Mouse (Mus musculus): ENCODE results near the gene Cfap73. TPM values are rescaled to one million over a fixed set of nuclear protein-coding genes. Genes with fewer than 3 reads are reported as not detected.

Cfap73 gene
- polyA plus RNA-seq, 1 experiment, result 0.30 TPM

DNA sequence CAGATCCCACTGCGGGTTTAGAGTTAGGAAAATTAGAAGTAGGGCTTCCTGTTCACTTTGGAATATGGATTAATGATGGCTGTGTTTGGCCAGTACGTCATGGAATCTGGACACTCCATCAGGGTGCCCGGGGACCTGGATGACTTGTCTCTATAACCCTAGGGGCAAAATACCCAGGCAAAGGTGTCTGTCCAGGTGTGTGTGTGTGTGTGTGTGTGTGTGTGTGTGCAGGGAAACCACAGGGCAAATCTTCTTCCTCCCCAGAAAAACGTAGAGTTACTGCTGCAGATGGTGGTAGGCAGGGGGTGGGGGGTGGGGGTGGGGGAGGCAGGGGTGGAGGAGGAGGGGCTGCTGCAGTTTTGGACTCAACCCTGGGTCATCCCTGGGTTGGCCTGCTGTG, 13.3 kb upstream of the Cfap73 start:
- TF ChIP-seq POLR2A (IDR thresholded peaks at IDR 0.05; ENCODE audit: borderline replicate concordance, extremely low read depth, insufficient read depth, insufficient read length, poor library complexity, severe bottlenecking), result no peak
- no peak for TF ChIP-seq CTCF (IDR thresholded peaks at IDR 0.05; ENCODE audit: borderline replicate concordance, extremely low read depth, insufficient read depth, insufficient read length)
- no peak for DNase-seq (ENCODE audit: low read depth)

DNA sequence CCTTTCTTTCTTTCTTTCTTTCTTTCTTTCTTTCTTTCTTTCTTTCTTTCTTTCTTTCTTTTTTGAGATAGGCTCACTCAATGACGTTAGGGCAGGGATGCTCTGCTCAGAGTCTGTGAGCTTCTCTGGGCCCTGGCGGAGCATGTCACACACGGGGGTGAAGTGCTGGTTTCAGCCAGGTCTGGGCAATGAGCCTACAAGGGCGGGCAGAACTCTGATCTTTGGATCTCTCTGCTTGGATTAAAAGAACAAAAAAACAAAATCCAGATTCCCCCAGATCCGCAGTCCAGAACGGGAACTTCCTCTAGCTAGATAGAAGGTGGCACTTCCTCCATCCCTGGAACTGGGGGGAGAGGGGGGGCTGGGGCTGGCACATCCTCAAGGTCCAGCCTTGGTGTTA, 11.8 kb upstream of the Cfap73 start:
- TF ChIP-seq CTCF (IDR thresholded peaks at IDR 0.05; ENCODE audit: borderline replicate concordance, extremely low read depth, insufficient read depth, insufficient read length), result no peak
- DNase-seq (ENCODE audit: low read depth), result peak; percentile 39

GRCm38 (mm10) chr5:120644227-120644626, 10.2 kb upstream of the Cfap73 start:
- no peak for TF ChIP-seq POLR2A (IDR thresholded peaks at IDR 0.05; ENCODE audit: borderline replicate concordance, extremely low read depth, insufficient read depth, insufficient read length, poor library complexity, severe bottlenecking)
- TF ChIP-seq CTCF (IDR thresholded peaks at IDR 0.05; ENCODE audit: borderline replicate concordance, extremely low read depth, insufficient read depth, insufficient read length), result no peak

DNA sequence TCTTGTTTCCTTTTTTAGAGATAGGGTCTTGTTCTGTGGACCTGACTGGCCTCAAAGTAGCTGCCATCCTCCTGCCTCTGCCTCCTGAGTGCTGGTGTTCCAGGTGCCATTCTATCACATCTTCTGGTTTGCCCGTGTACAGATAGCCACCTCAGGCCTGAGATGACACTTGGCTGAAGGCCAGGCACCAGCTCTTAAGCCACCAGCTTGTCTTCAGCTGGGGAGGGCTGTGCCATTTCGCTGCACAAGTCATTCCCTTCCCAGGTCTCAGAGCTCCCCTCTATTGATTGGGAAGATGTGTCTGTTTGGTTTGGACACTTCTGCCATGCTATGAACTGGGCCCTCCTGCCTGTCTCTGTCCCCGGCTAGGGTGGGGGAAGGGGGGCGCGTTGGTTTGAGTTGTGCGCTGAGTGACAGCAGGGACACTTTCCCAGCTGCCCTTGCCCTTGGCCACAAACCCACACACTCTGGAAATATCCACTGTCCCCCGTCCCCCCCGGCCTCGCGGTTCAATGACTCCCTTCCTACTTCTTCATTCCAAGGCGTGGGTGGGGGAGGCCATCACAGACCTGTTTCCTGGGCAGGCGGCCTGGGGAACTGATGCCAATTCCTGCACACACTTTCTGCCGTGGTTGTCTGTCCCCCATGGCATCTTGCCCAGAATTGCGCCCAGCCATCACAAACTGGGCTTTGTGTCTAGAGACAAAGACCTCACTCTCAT, 9.5 kb upstream of the Cfap73 start:
- TF ChIP-seq POLR2A (IDR thresholded peaks at IDR 0.05; ENCODE audit: borderline replicate concordance, extremely low read depth, insufficient read depth, insufficient read length, poor library complexity, severe bottlenecking) (no peak), CTCF (IDR thresholded peaks at IDR 0.05; ENCODE audit: borderline replicate concordance, extremely low read depth, insufficient read depth, insufficient read length) (no peak)
- peak; percentile 53 for DNase-seq (ENCODE audit: low read depth)

More at GRCm38 (mm10) chr5:120644227-120644626, 10.2 kb upstream of the Cfap73 start:
- DNase-seq (ENCODE audit: low read depth), result no peak

- no peak for DNase-seq (ENCODE audit: low read depth)
- TF ChIP-seq POLR2A (IDR thresholded peaks at IDR 0.05; ENCODE audit: borderline replicate concordance, extremely low read depth, insufficient read depth, insufficient read length, poor library complexity, severe bottlenecking) (no peak), CTCF (IDR thresholded peaks at IDR 0.05; ENCODE audit: borderline replicate concordance, extremely low read depth, insufficient read depth, insufficient read length) (no peak)
Measured at GRCm38 (mm10) chr5:120640094-120640493, 6.1 kb upstream of the Cfap73 start.

GRCm38 (mm10) chr5:120635633-120636032, 1.6 kb upstream of the Cfap73 start:
- TF ChIP-seq POLR2A (IDR thresholded peaks at IDR 0.05; ENCODE audit: borderline replicate concordance, extremely low read depth, insufficient read depth, insufficient read length, poor library complexity, severe bottlenecking), result no peak
- TF ChIP-seq CTCF (IDR thresholded peaks at IDR 0.05; ENCODE audit: borderline replicate concordance, extremely low read depth, insufficient read depth, insufficient read length), result no peak
- no peak for DNase-seq (ENCODE audit: low read depth)

DNA sequence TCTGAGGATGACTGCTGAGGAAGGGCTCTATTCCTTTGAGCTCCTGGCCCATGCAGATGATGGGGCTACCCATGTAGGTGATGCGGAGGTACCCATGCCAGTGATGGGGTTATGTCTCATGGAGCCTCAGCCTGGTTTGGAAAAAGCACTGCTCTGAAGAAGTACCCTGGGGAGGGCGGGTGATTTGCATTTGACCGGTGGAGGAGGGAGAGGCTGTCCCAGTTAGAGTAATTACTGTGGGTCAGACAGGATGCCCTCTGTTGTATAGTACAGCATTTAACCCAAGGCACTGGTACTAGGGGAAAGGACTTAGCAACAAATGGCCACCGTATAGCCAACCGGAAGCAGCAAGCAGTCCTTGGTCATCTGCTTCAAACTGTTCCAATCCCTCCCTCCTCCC, 825 bp upstream of the Cfap73 start:
- DNase-seq (ENCODE audit: low read depth), result no peak
- no peak for TF ChIP-seq POLR2A (IDR thresholded peaks at IDR 0.05; ENCODE audit: borderline replicate concordance, extremely low read depth, insufficient read depth, insufficient read length, poor library complexity, severe bottlenecking)
- TF ChIP-seq CTCF (IDR thresholded peaks at IDR 0.05; ENCODE audit: borderline replicate concordance, extremely low read depth, insufficient read depth, insufficient read length), result no peak

- DNase-seq (ENCODE audit: low read depth), result no peak
- TF ChIP-seq CTCF (IDR thresholded peaks at IDR 0.05; ENCODE audit: borderline replicate concordance, extremely low read depth, insufficient read depth, insufficient read length) (peak; percentile 32; the same call in 1 of the 2 replicates), POLR2A (IDR thresholded peaks at IDR 0.05; ENCODE audit: borderline replicate concordance, extremely low read depth, insufficient read depth, insufficient read length, poor library complexity, severe bottlenecking) (no peak)
Measured at GRCm38 (mm10) chr5:120631892-120632291, 2.1 kb downstream of the Cfap73 start.

DNA sequence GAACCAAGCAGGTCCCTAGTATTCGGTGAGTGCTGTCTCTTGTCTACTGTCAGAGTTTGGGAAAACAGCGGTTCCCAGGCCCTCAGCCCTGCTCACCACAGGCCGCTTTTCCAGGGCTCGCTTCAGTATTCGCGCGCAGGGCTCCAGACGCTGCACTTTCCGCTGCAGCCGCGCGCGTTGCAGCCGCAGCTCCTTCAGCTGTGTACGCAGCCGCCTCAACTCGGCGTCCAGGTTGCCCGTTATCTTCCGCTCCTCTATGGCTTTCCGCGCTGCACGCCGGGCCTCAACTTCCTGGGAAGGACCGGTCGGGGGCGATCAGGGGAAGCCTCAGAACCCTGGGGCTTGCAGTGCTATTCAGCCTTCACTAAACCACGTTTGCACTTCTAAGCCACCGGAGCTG, 2.9 kb downstream of the Cfap73 start:
- peak; percentile 42 for DNase-seq (ENCODE audit: low read depth)
- no peak for TF ChIP-seq POLR2A (IDR thresholded peaks at IDR 0.05; ENCODE audit: borderline replicate concordance, extremely low read depth, insufficient read depth, insufficient read length, poor library complexity, severe bottlenecking)
- TF ChIP-seq CTCF (IDR thresholded peaks at IDR 0.05; ENCODE audit: borderline replicate concordance, extremely low read depth, insufficient read depth, insufficient read length), result no peak; the same call in 1 of the 2 replicates

DNA sequence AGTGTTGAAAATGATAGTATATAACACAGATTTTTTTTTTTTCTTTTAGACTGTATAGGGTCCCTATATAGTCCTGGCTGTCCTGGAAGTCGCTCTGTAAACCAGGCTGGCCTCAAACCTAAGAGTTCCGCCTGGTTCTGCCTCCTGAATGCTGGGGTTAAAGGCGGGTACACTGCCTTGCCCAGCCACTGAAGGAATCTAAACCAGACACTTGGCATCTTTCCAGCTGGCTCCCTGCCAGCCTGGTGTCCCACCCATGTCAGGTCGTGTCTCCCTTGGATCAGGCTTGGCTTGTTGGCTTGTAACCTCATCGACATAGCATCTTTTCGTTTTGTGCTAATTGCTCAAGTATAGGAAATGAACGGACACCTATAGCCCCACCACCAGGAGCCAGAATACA, 5.4 kb downstream of the Cfap73 start:
- TF ChIP-seq POLR2A (IDR thresholded peaks at IDR 0.05; ENCODE audit: borderline replicate concordance, extremely low read depth, insufficient read depth, insufficient read length, poor library complexity, severe bottlenecking) (no peak), CTCF (IDR thresholded peaks at IDR 0.05; ENCODE audit: borderline replicate concordance, extremely low read depth, insufficient read depth, insufficient read length) (no peak)
- DNase-seq (ENCODE audit: low read depth), result peak; percentile 48

GRCm38 (mm10) chr5:120627515-120628300, 6.3 kb downstream of the Cfap73 start:
- TF ChIP-seq CTCF (IDR thresholded peaks at IDR 0.05; ENCODE audit: borderline replicate concordance, extremely low read depth, insufficient read depth, insufficient read length), result no peak
- no peak for TF ChIP-seq POLR2A (IDR thresholded peaks at IDR 0.05; ENCODE audit: borderline replicate concordance, extremely low read depth, insufficient read depth, insufficient read length, poor library complexity, severe bottlenecking)
- DNase-seq (ENCODE audit: low read depth), result no peak

- TF ChIP-seq POLR2A (IDR thresholded peaks at IDR 0.05; ENCODE audit: borderline replicate concordance, extremely low read depth, insufficient read depth, insufficient read length, poor library complexity, severe bottlenecking), result no peak
- no peak for TF ChIP-seq CTCF (IDR thresholded peaks at IDR 0.05; ENCODE audit: borderline replicate concordance, extremely low read depth, insufficient read depth, insufficient read length)
- peak; percentile 47 for DNase-seq (ENCODE audit: low read depth)
Measured at GRCm38 (mm10) chr5:120626399-120626798, 7.6 kb downstream of the Cfap73 start.

Measured in brain, embryonic 14.5 days (tissue).